Mouse (Mus musculus) forebrain, embryonic 12.5 days (tissue): Measurements from ENCODE around the gene Otx2. TPM values are rescaled to one million over a fixed set of nuclear protein-coding genes. Genes with fewer than 3 reads are reported as not detected.
A peak's percentile ranks its signal among the peaks of the same experiment; 100 is the strongest.

ENCODE experiments used
- ATAC-seq: fragments of 200-750 bp; cut with Nextera tagmentation; 2 replicates; pipeline ENCODE4 v1.8.0; 2017; ENCODE audit warnings: moderate TSS enrichment; ENCODE audit not compliant: low FRiP score
- H3K27ac ChIP-seq: fragments of 300-500 bp; sonication (generic); 2 replicates; pipeline ENCODE4 v1.5.1; 2016; ENCODE audit warnings: mild to moderate bottlenecking
- H3K27me3 ChIP-seq: fragments of 300-500 bp; sonication (generic); 2 replicates; pipeline ENCODE4 v1.6.1; 2016; ENCODE audit warnings: mild to moderate bottlenecking
- H3K36me3 ChIP-seq: fragments of 300-500 bp; sonication (generic); replicated peaks from 2 replicates; pipeline ENCODE4 v1.6.1; 2016; ENCODE audit warnings: mild to moderate bottlenecking
- H3K4me1 ChIP-seq: fragments of 300-500 bp; sonication (generic); 2 replicates; pipeline ENCODE4 v1.6.1; 2016
- H3K4me2 ChIP-seq: fragments of 300-500 bp; sonication (generic); 2 replicates; pipeline ENCODE4 v1.6.1; 2016; ENCODE audit warnings: mild to moderate bottlenecking, moderate library complexity
- H3K4me3 ChIP-seq: fragments of 300-500 bp; sonication (generic); replicated peaks from 2 replicates; pipeline ENCODE4 v1.5.1; 2016; ENCODE audit warnings: mild to moderate bottlenecking
- H3K9ac ChIP-seq: fragments of 300-500 bp; sonication (generic); 2 replicates; pipeline ENCODE4 v1.6.1; 2016; ENCODE audit warnings: mild to moderate bottlenecking
- H3K9me3 ChIP-seq: fragments of 300-500 bp; sonication (generic); 2 replicates; pipeline ENCODE4 v1.6.1; 2016
- WGBS: fragments of 180-500 bp; shearing (Covaris S2); methylation state at CpG from one replicate; pipeline ENCODE4 v1.1.7; 2016; 5-methylcytosine and 5-hydroxymethylcytosine counted together
- polyA plus RNA-seq: library from polyadenylated mRNA; unstranded; fragments of >200 nt; fragmentation: Nextera tagmentation; extraction: Ambion mirVana; gene quantifications from 2 replicates; pipeline ENCODE4 v1.2.1, GENCODE M21; 2016

Gene Otx2
- polyA plus RNA-seq, 1 experiment from 2014 or later: 56.7 TPM

DNA sequence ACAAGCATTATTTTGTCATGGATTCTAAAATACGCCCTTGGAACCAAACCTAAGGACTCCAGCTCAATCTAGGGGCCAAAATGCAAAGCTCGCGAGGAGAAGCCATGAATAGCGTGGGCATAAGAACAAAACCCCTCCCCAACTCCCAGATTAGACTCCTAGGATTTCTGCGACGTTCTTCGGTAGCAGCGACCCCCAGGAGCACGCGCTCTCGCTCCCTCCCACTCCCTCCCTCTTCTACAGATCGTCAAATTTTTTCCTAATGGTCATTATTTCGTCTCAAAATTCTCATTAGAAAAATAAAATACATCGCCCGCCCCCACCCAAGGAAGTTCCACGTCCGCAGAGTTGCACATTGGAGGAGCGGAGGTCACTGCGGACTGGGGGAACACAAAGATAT is 6.8 kb downstream of the Otx2 start:
- Histone ChIP-seq H3K4me2 (peak overlapping the region; percentile 66), H3K9me3 (no peaks in the 10 kb centered on the region), H3K4me3 (peak overlapping the region; percentile 58), H3K9ac (peak overlapping the region; percentile 82), H3K27ac (peak overlapping the region; percentile 84), H3K27me3 (peaks cover 73% of the 10 kb centered on the region), H3K4me1 (peaks cover 42% of the 10 kb centered on the region), H3K36me3 (no peaks in the 10 kb centered on the region)
- no peak for ATAC-seq
- WGBS: under 1% methylated on average over 19 of the region's 19 CpGs

DNA sequence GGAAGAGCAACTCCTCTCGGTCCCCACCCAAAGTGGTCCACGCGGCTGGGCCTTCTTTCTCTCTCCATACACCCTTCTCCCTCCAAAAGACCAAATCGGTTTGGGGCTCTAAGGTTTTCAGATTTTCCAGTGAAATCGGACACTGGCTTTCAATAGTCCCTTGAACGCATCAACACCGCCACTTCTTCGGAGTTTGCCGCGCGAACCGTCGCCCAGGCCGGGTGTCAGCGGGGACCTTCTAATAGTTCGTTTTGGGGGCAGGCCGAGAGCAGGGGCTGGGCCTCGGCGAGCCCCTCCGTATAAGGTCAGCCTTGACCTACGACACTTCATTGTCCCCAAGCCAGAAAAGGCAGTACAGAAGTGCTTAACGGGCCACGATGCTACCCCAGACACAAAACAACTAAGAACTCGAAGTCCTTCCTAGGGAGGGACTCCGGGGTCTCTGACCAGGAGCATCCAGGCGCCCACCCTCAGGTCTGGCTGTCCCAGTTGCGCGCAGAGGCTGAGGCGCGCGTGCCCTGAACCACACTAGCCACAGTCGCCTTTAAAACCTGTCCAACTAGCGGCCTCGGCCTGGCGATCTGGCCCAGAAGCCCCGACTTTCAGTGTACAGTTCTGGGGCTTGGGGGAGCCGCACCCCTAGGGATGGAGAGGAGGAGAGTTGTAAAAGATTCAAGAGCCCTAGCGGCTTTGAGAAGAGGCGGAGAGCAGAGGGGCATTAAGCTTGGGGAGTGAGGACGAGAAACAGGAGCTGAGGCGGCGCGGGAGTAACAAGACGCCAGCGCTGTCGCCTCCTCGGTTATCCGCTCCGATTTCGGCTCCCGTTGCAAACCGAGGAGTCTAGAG is 7.6 kb downstream of the Otx2 start:
- under 1% methylated on average over 52 of the region's 52 CpGs for WGBS
- peak overlapping the region; percentile 66 for H3K4me2 ChIP-seq
- peaks cover 49% of the 10 kb centered on the region for H3K4me1 ChIP-seq
- no peaks in the 10 kb centered on the region for H3K36me3 ChIP-seq
- H3K27ac ChIP-seq: peak overlapping the region; percentile 84
- peak overlapping the region; percentile 82 for H3K9ac ChIP-seq
- H3K4me3 ChIP-seq: peak overlapping the region; percentile 58
- no peak; the same call in 1 of the 2 replicates for ATAC-seq
- no peaks in the 10 kb centered on the region for H3K9me3 ChIP-seq
- peaks cover 73% of the 10 kb centered on the region for H3K27me3 ChIP-seq

DNA sequence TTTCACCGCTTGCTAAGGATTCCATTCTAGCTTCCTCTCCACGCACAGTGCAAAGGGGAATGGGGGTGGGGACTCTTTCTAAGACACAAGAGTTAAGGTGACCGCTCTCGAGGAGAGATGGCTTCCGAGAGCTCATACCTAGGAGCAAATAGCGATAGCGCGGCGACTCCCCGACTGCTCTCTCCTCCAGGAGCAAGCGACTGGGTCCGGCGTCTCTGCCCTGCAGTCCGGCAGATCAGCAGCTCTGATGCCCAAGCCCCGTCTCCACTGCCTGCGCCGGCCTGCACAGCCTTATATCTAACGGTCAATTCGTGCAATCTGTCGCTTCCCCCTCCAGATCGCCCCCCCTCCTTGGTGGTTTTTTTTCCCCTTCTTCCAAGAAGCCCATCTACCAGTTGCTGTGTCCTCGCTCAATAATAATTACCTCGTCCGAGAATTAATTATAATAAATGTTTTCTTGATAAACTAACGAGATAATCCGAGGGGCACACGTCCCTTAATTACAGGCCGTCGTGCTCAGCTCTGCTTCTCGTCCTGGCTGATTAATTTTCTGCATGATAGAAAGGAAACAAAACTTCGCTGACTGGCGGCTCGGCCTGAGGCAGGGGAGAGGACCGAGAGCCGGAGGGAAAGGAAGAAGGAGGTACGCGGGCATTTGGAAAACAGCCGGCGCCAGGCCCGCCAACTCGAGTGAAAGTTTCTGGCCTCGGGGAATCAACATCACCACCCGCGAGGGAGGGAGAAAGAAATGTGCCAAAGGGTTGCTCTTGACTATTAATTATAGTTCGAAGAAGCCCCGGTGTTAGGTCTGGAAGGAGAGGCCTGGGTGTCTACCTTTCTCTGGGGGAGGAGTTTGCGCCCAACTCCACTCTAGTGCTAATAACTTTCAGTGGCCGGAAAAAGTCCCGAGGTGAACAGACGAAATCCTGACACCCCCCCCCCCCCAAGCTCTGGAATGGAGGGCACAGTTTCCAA is 8.5 kb downstream of the Otx2 start:
- Histone ChIP-seq H3K4me2 (peak overlapping the region; percentile 66), H3K4me3 (peak overlapping the region; percentile 58), H3K4me1 (peaks cover 58% of the 10 kb centered on the region), H3K9ac (peak overlapping the region; percentile 82), H3K27ac (peak overlapping the region; percentile 84), H3K36me3 (no peaks in the 10 kb centered on the region), H3K27me3 (peaks cover 74% of the 10 kb centered on the region), H3K9me3 (no peaks in the 10 kb centered on the region)
- WGBS: under 1% methylated on average over 50 of the region's 50 CpGs
- peak; percentile 33; the same call in 1 of the 2 replicates for ATAC-seq

DNA sequence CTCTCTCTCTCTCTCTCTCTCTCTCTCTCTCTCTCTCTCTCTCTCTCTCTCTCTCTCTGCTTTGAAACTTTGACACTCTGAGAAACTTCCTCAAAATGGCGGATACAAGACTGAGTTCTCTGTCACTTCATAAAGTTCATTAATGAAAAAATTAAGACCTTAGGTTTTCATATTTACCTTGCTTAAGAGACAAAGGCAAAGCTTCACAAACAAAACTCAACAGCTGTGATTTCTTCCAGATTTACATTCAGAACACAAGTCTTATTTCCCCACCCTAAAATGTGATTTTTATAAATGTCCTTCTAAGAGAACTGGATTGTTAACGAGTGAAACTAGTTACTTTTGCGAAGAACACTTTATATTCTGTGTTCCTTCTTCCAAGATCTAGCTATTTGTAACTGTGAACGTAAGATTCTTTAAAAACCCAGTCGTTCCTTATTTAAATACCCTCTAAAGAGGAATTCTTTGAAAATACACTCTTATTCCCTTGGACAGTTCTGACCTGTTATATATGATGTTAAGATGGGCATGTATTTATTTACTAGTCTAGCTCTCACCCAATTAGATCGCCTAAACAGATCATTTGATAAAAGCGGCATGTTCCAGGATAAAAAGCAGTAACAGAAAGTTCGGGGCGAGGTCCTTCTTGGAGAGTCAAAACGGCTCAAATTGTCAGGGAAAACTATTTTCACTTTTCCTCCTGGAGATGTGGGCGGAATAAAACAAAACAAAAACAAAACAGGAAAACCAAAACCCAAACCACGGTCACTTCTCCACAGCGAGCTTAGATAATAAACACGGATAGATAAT is 9.4 kb downstream of the Otx2 start:
- Histone ChIP-seq H3K4me2 (peak overlapping the region; percentile 66), H3K27me3 (peaks cover 78% of the 10 kb centered on the region), H3K4me3 (peak overlapping the region; percentile 58), H3K9ac (peak overlapping the region; percentile 82), H3K27ac (peak overlapping the region; percentile 84), H3K4me1 (peaks cover 67% of the 10 kb centered on the region), H3K36me3 (no peaks in the 10 kb centered on the region), H3K9me3 (no peaks in the 10 kb centered on the region)
- WGBS: 2% methylated on average over 14 of the region's 14 CpGs
- ATAC-seq: no peak

DNA sequence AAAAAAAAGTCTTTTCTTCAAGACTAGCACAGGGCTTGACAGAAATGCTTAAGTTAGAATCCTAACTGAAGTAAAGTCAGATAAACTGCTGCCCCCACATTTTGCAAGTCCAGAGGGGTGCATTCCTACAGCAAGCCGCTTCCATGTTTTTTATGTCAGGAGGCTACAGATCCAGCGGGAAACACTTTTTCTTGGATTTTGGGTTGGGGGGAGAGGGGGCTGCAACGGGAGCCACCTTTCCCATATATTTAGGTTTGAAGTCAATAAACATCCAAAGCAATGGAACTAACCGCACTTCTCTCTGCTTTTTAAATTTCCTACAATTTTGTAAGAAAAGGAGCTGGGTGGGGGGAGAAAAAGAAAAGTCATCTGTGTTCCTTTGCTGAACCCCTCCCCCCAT is 10.1 kb downstream of the Otx2 start:
- no peaks in the 10 kb centered on the region for H3K9me3 ChIP-seq
- H3K36me3 ChIP-seq: no peaks in the 10 kb centered on the region
- peak overlapping the region; percentile 66 for H3K4me2 ChIP-seq
- H3K4me1 ChIP-seq: peaks cover 67% of the 10 kb centered on the region
- WGBS: 2% methylated on average over 4 of the region's 4 CpGs
- no peak for ATAC-seq
- H3K27me3 ChIP-seq: peaks cover 78% of the 10 kb centered on the region
- peak overlapping the region; percentile 82 for H3K9ac ChIP-seq
- H3K4me3 ChIP-seq: peak overlapping the region; percentile 58
- peak overlapping the region; percentile 31; the same call in 1 of the 2 replicates for H3K27ac ChIP-seq

DNA sequence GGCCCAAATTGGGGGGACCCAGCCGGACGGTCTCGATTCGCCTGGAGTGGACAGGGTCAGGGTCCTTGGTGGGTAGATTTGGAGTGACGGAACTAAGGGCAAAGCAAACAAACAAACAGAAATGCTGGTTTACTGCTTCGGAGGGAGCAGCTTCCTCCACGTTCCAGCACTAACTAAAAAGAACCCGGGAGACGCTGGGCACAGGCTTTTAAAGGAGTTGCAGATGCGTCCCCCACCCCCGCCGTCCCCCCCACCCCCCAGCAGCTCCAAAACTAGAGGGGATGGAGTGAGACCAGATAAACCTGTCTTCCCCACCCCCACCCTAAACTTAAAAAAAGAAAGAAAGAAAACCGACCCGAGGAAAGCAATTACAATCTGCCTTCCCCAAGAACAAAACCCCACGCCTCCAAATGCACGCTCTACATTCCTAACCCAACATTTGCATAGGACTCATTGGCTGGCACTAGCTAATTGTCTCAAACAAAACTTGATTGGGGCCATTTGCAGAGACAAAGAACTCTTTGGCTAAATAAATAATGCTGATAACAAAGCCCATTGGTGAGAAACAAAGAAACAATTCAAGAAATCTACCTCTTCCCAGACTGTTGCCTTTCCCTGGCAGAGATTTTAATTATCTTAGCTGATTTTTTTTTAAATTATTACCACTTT is 10.9 kb downstream of the Otx2 start:
- Histone ChIP-seq H3K4me1 (peaks cover 60% of the 10 kb centered on the region), H3K27me3 (peaks cover 79% of the 10 kb centered on the region), H3K9ac (peak overlapping the region; percentile 65), H3K27ac (peak overlapping the region; percentile 53; the same call in 1 of the 2 replicates), H3K4me3 (peak overlapping the region; percentile 45), H3K9me3 (no peaks in the 10 kb centered on the region), H3K4me2 (peak overlapping the region; percentile 66), H3K36me3 (no peaks in the 10 kb centered on the region)
- no peak for ATAC-seq
- 2% methylated on average over 16 of the region's 16 CpGs for WGBS

DNA sequence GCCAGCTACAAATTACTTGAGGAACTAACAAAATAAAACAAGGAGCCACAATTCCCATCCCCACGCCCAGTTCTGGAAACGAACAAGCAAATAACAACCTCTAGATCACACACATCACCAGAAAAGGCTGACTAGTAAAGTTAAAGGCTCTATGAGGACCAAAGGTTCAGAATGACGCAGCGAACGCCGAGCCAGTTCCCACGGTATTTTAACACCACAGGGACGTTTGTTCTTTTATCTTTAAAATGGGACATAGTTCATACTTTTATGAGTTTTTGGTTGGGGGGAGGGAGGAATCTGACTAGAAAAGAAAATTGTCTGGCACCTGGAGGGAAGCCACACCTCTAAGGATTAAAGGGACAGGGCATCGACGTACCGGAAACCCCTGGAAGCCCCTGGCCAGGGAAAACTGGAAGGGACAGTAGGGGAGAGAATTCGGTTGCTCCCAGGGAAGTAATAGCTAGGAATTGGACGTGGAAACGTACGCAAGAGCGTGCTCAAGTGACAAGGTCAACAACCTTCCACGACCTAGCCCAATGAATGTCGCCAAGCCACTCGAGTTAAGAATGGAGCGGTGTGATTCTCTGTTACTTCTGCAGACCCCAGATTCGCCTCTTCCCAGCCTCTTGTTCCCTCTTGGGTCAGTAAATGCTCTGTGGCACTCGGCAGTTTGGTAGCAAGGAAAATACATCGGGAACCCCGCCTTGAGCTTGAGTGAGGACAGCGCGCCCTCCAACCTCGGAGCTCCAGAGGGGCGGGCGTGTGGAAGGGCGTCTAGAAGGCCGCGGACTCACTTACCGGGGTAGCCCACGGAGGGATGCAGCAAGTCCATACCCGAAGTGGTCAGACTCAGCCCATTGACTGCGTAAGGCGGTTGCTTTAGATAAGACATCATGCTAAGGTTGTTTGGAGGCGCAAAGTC is 11.7 kb downstream of the Otx2 start:
- Histone ChIP-seq H3K4me2 (peak overlapping the region; percentile 66), H3K27ac (peak overlapping the region; percentile 53; the same call in 1 of the 2 replicates), H3K9me3 (no peaks in the 10 kb centered on the region), H3K9ac (peak overlapping the region; percentile 65), H3K4me3 (peak overlapping the region; percentile 45), H3K36me3 (no peaks in the 10 kb centered on the region), H3K4me1 (peaks cover 59% of the 10 kb centered on the region), H3K27me3 (peaks cover 82% of the 10 kb centered on the region)
- WGBS: 4% methylated on average over 38 of the region's 38 CpGs
- ATAC-seq: no peak

DNA sequence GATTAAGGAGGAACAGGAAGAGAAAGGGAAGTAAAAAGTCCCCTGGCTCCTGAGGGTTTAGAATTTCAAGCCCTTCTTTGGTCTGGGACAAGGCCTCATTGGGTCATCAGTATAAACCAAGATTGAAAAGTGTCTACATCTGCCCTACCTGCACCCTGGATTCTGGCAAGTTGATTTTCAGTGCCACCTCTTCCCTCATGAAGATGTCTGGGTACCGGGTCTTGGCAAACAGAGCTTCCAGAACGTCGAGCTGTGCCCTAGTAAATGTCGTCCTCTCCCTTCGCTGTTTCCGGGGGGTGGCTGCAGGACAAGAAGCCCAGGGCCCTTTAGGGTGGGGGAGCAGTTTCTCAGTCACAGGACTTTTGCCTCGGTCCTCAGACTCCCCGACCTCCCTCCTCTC is 12.5 kb downstream of the Otx2 start:
- WGBS: 19% methylated on average over 8 of the region's 8 CpGs
- Histone ChIP-seq H3K27me3 (peaks cover 86% of the 10 kb centered on the region), H3K4me3 (peak overlapping the region; percentile 45), H3K27ac (0 out of 2 replicates have a peak overlapping the region, but pooled peaks have one; percentile 2), H3K9me3 (no peaks in the 10 kb centered on the region), H3K4me2 (peak overlapping the region; percentile 66), H3K4me1 (peaks cover 63% of the 10 kb centered on the region), H3K36me3 (no peaks in the 10 kb centered on the region), H3K9ac (peak overlapping the region; percentile 65; the same call in 1 of the 2 replicates)
- no peak for ATAC-seq

DNA sequence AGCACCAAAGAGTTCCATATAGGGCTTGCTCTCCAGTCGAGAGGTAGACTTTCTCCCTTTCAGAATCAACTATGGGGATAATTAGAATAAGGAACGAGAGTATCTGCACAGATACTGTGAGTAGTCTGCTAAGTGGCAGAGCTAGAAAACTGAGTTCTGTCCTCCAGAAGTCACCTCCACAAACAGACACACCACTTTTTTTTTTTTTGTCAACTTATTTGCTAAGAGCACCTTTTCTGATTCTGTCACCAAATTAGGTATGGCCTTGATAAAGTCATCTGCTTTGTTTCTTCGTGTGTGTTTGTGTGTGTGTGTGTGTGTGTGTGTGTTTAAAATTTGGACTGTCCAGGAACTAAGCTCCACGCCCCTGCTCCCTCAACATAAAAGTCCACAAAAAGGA is 13.0 kb downstream of the Otx2 start:
- 0 out of 2 replicates have a peak overlapping the region, but pooled peaks have one; percentile 65 for H3K9ac ChIP-seq
- no peak overlapping the region for H3K27ac ChIP-seq
- H3K4me1 ChIP-seq: peaks cover 63% of the 10 kb centered on the region
- no peaks in the 10 kb centered on the region for H3K9me3 ChIP-seq
- peaks cover 86% of the 10 kb centered on the region for H3K27me3 ChIP-seq
- WGBS: 65% methylated on average over 4 of the region's 4 CpGs
- peak overlapping the region; percentile 66; the same call in 1 of the 2 replicates for H3K4me2 ChIP-seq
- ATAC-seq: no peak
- no peaks in the 10 kb centered on the region for H3K36me3 ChIP-seq
- peak overlapping the region; percentile 2; the same call in 1 of the 2 replicates for H3K4me3 ChIP-seq

DNA sequence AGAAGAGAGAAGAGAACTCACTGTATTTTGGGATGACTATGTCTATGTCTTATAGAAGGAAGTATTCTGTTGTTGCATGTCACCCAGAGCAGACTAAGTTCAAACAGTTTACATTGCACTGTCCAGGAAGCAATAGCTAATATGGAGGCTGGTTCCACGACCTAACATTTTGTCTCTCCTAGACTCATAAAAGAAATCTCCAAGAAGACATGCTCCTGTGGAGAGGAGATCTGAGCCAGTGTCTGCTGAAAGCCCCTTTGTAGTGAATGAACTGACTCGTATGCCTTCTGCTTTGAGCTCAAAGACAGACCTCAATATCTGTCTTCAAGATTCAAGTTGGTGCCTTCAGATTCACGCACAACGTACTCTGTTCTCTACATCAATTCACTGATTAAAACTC is 14.0 kb downstream of the Otx2 start:
- Histone ChIP-seq H3K9me3 (no peaks in the 10 kb centered on the region), H3K36me3 (no peaks in the 10 kb centered on the region), H3K27ac (no peak overlapping the region), H3K4me3 (no peak overlapping the region), H3K4me2 (0 out of 2 replicates have a peak overlapping the region, but pooled peaks have one; percentile 66), H3K9ac (no peak overlapping the region), H3K27me3 (peaks cover 86% of the 10 kb centered on the region), H3K4me1 (peaks cover 67% of the 10 kb centered on the region)
- 56% methylated on average over 4 of the region's 4 CpGs for WGBS
- no peak for ATAC-seq
